Mouse (Mus musculus): ENCODE results near the gene Jph3. TPM values are rescaled to one million over a fixed set of nuclear protein-coding genes. Genes with fewer than 3 reads are reported as not detected.

The Jph3 gene
- polyA plus RNA-seq, 1 experiment from 2014 or later = 106 TPM

DNA sequence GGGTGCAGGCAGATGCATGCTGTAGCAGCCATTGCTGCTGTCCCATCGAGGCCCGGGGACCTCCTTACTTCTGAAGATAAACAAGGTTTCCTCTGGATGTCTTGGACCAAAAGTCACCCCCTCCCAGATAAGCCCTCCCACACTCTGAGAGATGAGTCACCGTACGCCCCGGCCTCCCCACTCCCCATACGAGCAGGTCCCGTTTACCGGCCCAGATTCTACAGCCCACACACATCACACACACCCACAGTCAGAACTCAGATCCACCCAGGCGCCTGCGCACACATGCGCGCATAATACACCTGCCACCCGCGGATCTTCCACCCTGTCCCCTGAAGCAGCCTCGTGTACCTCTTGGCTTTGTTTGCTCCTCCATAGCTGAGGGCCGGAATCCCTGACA lies 4.8 kb downstream of the Jph3 start:
- no peak overlapping the region for H3K4me2 ChIP-seq (ENCODE audit: low read length)
- no peak overlapping the region for H3K4me3 ChIP-seq (ENCODE audit: low read length)
- no peaks in the 10 kb centered on the region for H3K9me3 ChIP-seq (ENCODE audit: control insufficient read depth, low read length)
- H3K4me1 ChIP-seq (ENCODE audit: control insufficient read depth, insufficient read depth, low read depth, low read length) = peaks cover 18% of the 10 kb centered on the region
- no peak for ATAC-seq
- peaks cover 2% of the 10 kb centered on the region for H3K27me3 ChIP-seq (replicated peaks; ENCODE audit: control insufficient read depth, insufficient read depth, low read length)
- WGBS = 89% methylated on average over 16 of the region's 16 CpGs
- H3K27ac ChIP-seq (ENCODE audit: low read depth, low read length) = no peak overlapping the region
- no peaks in the 10 kb centered on the region for H3K36me3 ChIP-seq (ENCODE audit: control insufficient read depth, insufficient read depth, low read length)
- no peak overlapping the region for H3K9ac ChIP-seq (ENCODE audit: low read depth, low read length)

GRCm38 (mm10) chr8:121736236-121736635 lies 6.8 kb downstream of the Jph3 start:
- no peaks in the 10 kb centered on the region; the same call in 1 of the 2 replicates for H3K27me3 ChIP-seq (replicated peaks; ENCODE audit: control insufficient read depth, insufficient read depth, low read length)
- no peak overlapping the region for H3K27ac ChIP-seq (ENCODE audit: low read depth, low read length)
- 18% methylated on average over 7 of the region's 7 CpGs for WGBS
- H3K9me3 ChIP-seq (ENCODE audit: control insufficient read depth, low read length) = no peaks in the 10 kb centered on the region
- no peak overlapping the region for H3K9ac ChIP-seq (ENCODE audit: low read depth, low read length)
- H3K4me2 ChIP-seq (ENCODE audit: low read length) = no peak overlapping the region
- no peak for ATAC-seq
- no peak overlapping the region for H3K4me3 ChIP-seq (ENCODE audit: low read length)
- no peaks in the 10 kb centered on the region for H3K36me3 ChIP-seq (ENCODE audit: control insufficient read depth, insufficient read depth, low read length)
- H3K4me1 ChIP-seq (ENCODE audit: control insufficient read depth, insufficient read depth, low read depth, low read length) = peaks cover 15% of the 10 kb centered on the region

DNA sequence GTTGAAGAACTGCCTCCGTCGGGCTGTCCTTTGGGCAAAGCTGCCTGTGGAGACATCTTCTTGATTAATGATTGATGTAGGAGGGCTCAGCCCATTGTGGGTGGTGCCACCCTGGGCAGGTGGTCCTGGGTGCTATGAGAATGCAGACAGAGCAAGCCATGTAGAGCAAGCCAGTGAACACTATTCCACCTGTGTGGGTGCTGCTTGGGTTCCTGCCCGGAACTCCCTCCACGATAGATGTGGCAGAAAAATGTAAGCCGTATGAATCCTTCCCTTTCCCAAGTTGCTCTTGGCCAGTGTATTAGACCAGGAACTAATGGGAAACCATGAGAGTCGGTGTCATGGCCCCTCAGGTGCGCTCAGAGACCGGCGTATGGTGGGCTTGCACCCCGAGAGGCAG lies 11.3 kb downstream of the Jph3 start:
- Histone ChIP-seq H3K36me3 (ENCODE audit: control insufficient read depth, insufficient read depth, low read length) (no peaks in the 10 kb centered on the region), H3K4me2 (ENCODE audit: low read length) (no peak overlapping the region), H3K4me1 (ENCODE audit: control insufficient read depth, insufficient read depth, low read depth, low read length) (no peaks in the 10 kb centered on the region), H3K27ac (ENCODE audit: low read depth, low read length) (no peak overlapping the region), H3K9ac (ENCODE audit: low read depth, low read length) (no peak overlapping the region), H3K9me3 (ENCODE audit: control insufficient read depth, low read length) (no peaks in the 10 kb centered on the region), H3K4me3 (ENCODE audit: low read length) (no peak overlapping the region), H3K27me3 (replicated peaks; ENCODE audit: control insufficient read depth, insufficient read depth, low read length) (no peaks in the 10 kb centered on the region)
- ATAC-seq = no peak
- 88% methylated on average over 10 of the region's 10 CpGs for WGBS

GRCm38 (mm10) chr8:121749501-121749900 lies 20.1 kb downstream of the Jph3 start:
- Histone ChIP-seq H3K4me2 (ENCODE audit: low read length) (no peak overlapping the region), H3K4me3 (ENCODE audit: low read length) (no peak overlapping the region), H3K9me3 (ENCODE audit: control insufficient read depth, low read length) (peaks cover 6% of the 10 kb centered on the region), H3K9ac (ENCODE audit: low read depth, low read length) (no peak overlapping the region), H3K27me3 (replicated peaks; ENCODE audit: control insufficient read depth, insufficient read depth, low read length) (no peaks in the 10 kb centered on the region), H3K27ac (ENCODE audit: low read depth, low read length) (no peak overlapping the region), H3K4me1 (ENCODE audit: control insufficient read depth, insufficient read depth, low read depth, low read length) (no peaks in the 10 kb centered on the region), H3K36me3 (ENCODE audit: control insufficient read depth, insufficient read depth, low read length) (peaks cover 2% of the 10 kb centered on the region; the same call in 1 of the 2 replicates)
- WGBS = 75% methylated on average over 9 of the region's 9 CpGs
- ATAC-seq = no peak

- no peak for ATAC-seq
- Histone ChIP-seq H3K4me2 (ENCODE audit: low read length) (no peak overlapping the region), H3K9ac (ENCODE audit: low read depth, low read length) (no peak overlapping the region), H3K36me3 (ENCODE audit: control insufficient read depth, insufficient read depth, low read length) (peaks cover 2% of the 10 kb centered on the region; the same call in 1 of the 2 replicates), H3K4me1 (ENCODE audit: control insufficient read depth, insufficient read depth, low read depth, low read length) (no peaks in the 10 kb centered on the region), H3K9me3 (ENCODE audit: control insufficient read depth, low read length) (peaks cover 6% of the 10 kb centered on the region), H3K27ac (ENCODE audit: low read depth, low read length) (no peak overlapping the region), H3K4me3 (ENCODE audit: low read length) (no peak overlapping the region), H3K27me3 (replicated peaks; ENCODE audit: control insufficient read depth, insufficient read depth, low read length) (no peaks in the 10 kb centered on the region)
- WGBS = 38% methylated on average over 3 of the region's 3 CpGs
Measured at GRCm38 (mm10) chr8:121750512-121750911, 21.1 kb downstream of the Jph3 start.

GRCm38 (mm10) chr8:121751407-121751806 lies 22.0 kb downstream of the Jph3 start:
- H3K4me1 ChIP-seq (ENCODE audit: control insufficient read depth, insufficient read depth, low read depth, low read length) = no peaks in the 10 kb centered on the region
- 29% methylated on average over 3 of the region's 3 CpGs for WGBS
- ATAC-seq = no peak
- peaks cover 6% of the 10 kb centered on the region for H3K9me3 ChIP-seq (ENCODE audit: control insufficient read depth, low read length)
- no peak overlapping the region for H3K4me2 ChIP-seq (ENCODE audit: low read length)
- H3K9ac ChIP-seq (ENCODE audit: low read depth, low read length) = no peak overlapping the region
- peaks cover 2% of the 10 kb centered on the region; the same call in 1 of the 2 replicates for H3K36me3 ChIP-seq (ENCODE audit: control insufficient read depth, insufficient read depth, low read length)
- H3K27me3 ChIP-seq (replicated peaks; ENCODE audit: control insufficient read depth, insufficient read depth, low read length) = no peaks in the 10 kb centered on the region
- H3K4me3 ChIP-seq (ENCODE audit: low read length) = no peak overlapping the region
- H3K27ac ChIP-seq (ENCODE audit: low read depth, low read length) = no peak overlapping the region

- Histone ChIP-seq H3K9me3 (ENCODE audit: control insufficient read depth, low read length) (no peaks in the 10 kb centered on the region), H3K4me3 (ENCODE audit: low read length) (no peak overlapping the region), H3K36me3 (ENCODE audit: control insufficient read depth, insufficient read depth, low read length) (no peaks in the 10 kb centered on the region; the same call in none of the 2 replicates), H3K9ac (ENCODE audit: low read depth, low read length) (no peak overlapping the region), H3K4me1 (ENCODE audit: control insufficient read depth, insufficient read depth, low read depth, low read length) (peaks cover 2% of the 10 kb centered on the region; the same call in 1 of the 2 replicates), H3K4me2 (ENCODE audit: low read length) (no peak overlapping the region), H3K27ac (ENCODE audit: low read depth, low read length) (no peak overlapping the region), H3K27me3 (replicated peaks; ENCODE audit: control insufficient read depth, insufficient read depth, low read length) (no peaks in the 10 kb centered on the region)
- no peak for ATAC-seq
- WGBS = 72% methylated on average over 12 of the region's 12 CpGs
Measured at GRCm38 (mm10) chr8:121758470-121758869, 29.0 kb downstream of the Jph3 start.

- H3K36me3 ChIP-seq (ENCODE audit: control insufficient read depth, insufficient read depth, low read length) = no peaks in the 10 kb centered on the region; the same call in none of the 2 replicates
- no peaks in the 10 kb centered on the region for H3K27me3 ChIP-seq (replicated peaks; ENCODE audit: control insufficient read depth, insufficient read depth, low read length)
- H3K27ac ChIP-seq (ENCODE audit: low read depth, low read length) = no peak overlapping the region
- H3K4me3 ChIP-seq (ENCODE audit: low read length) = no peak overlapping the region
- 78% methylated on average over 7 of the region's 7 CpGs for WGBS
- H3K4me1 ChIP-seq (ENCODE audit: control insufficient read depth, insufficient read depth, low read depth, low read length) = peaks cover 5% of the 10 kb centered on the region; the same call in 1 of the 2 replicates
- ATAC-seq = no peak
- no peaks in the 10 kb centered on the region for H3K9me3 ChIP-seq (ENCODE audit: control insufficient read depth, low read length)
- H3K4me2 ChIP-seq (ENCODE audit: low read length) = no peak overlapping the region
- H3K9ac ChIP-seq (ENCODE audit: low read depth, low read length) = no peak overlapping the region
Measured at GRCm38 (mm10) chr8:121760484-121760883, 31.1 kb downstream of the Jph3 start.

DNA sequence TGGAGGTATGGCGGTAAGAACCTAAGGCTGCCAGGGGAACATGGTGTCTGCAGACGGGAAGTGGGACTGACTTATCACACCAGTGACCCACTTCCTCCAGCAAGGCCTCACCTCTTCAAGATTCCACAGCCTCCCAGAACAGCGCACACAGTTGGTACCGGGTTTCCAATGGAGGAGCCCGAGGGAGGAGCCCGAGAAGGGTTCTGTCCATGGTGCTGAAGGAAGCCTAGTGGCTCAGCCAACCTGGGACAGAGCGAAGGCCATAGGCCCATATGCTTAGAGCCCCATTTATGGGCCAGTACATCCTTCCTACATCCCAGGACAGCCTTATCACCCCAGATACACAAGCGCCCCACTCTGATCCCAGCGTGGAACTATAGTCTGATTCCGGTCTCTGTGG lies 32.1 kb downstream of the Jph3 start:
- H3K4me2 ChIP-seq (ENCODE audit: low read length) = no peak overlapping the region
- peaks cover 5% of the 10 kb centered on the region; the same call in 1 of the 2 replicates for H3K4me1 ChIP-seq (ENCODE audit: control insufficient read depth, insufficient read depth, low read depth, low read length)
- no peak overlapping the region for H3K27ac ChIP-seq (ENCODE audit: low read depth, low read length)
- no peak for ATAC-seq
- H3K36me3 ChIP-seq (ENCODE audit: control insufficient read depth, insufficient read depth, low read length) = no peaks in the 10 kb centered on the region; the same call in none of the 2 replicates
- 41% methylated on average over 10 of the region's 10 CpGs for WGBS
- H3K9ac ChIP-seq (ENCODE audit: low read depth, low read length) = no peak overlapping the region
- no peaks in the 10 kb centered on the region for H3K27me3 ChIP-seq (replicated peaks; ENCODE audit: control insufficient read depth, insufficient read depth, low read length)
- no peaks in the 10 kb centered on the region for H3K9me3 ChIP-seq (ENCODE audit: control insufficient read depth, low read length)
- no peak overlapping the region for H3K4me3 ChIP-seq (ENCODE audit: low read length)

Measured in hindbrain, embryonic 16.5 days (tissue).